Mouse (Mus musculus) c-Kit-positive CD71-positive TER-119-negative erythroid progenitor cells, embryonic 14.5 days (primary cell): Measurements from ENCODE around the gene Got2.

ENCODE experiments used
- DNase-seq: peaks from one replicate; pipeline ENCODE4 v3.0.0-alpha.2; 2013; ENCODE audit warnings: low read depth

The Got2 gene

GRCm38 (mm10) chr8:95821266-95821665 is 67.1 kb downstream of the Got2 start:
- no peak for DNase-seq

- no peak for DNase-seq
Observed at GRCm38 (mm10) chr8:95818211-95818610, 70.1 kb downstream of the Got2 start.

- no peak for DNase-seq
Observed at GRCm38 (mm10) chr8:95817597-95817996, 70.8 kb downstream of the Got2 start.

GRCm38 (mm10) chr8:95816044-95816708 is 72.2 kb downstream of the Got2 start:
- no peak for DNase-seq
